Mouse (Mus musculus) heart, embryonic 13.5 days (tissue): ENCODE data around the gene Adar. TPM values are rescaled to one million over a fixed set of nuclear protein-coding genes. Genes with fewer than 3 reads are reported as not detected.
"Not testable (repeated sequence)": the region's sequence is repeated elsewhere in the genome, so short reads cannot be mapped to it uniquely, and the experiment has no call there.

Experiments
- ATAC-seq: fragments of 200-750 bp; cut with Nextera tagmentation; 2 replicates; pipeline ENCODE4 v1.8.0; 2017; ENCODE audit warnings: moderate TSS enrichment; ENCODE audit not compliant: insufficient number of reproducible peaks, low FRiP score, low TSS enrichment; ENCODE audit errors: extremely low read depth
- H3K27ac ChIP-seq: fragments of 300-500 bp; sonication (generic); replicated peaks from 2 replicates; pipeline ENCODE4 v1.5.1; 2015; ENCODE audit warnings: moderate library complexity, mild to moderate bottlenecking, inconsistent platforms
- H3K27me3 ChIP-seq: fragments of 300-500 bp; sonication (generic); replicated peaks from 2 replicates; pipeline ENCODE4 v1.6.1; 2015; ENCODE audit warnings: mild to moderate bottlenecking, inconsistent platforms
- H3K36me3 ChIP-seq: fragments of 300-500 bp; sonication (generic); 2 replicates; pipeline ENCODE4 v1.6.1; 2015; ENCODE audit warnings: mild to moderate bottlenecking, inconsistent platforms
- H3K4me1 ChIP-seq: fragments of 300-500 bp; sonication (generic); 2 replicates; pipeline ENCODE4 v1.6.1; 2015; ENCODE audit warnings: inconsistent platforms
- H3K4me2 ChIP-seq: fragments of 300-500 bp; sonication (generic); 2 replicates; pipeline ENCODE4 v1.6.1; 2015; ENCODE audit warnings: inconsistent platforms, mild to moderate bottlenecking, moderate library complexity
- H3K4me3 ChIP-seq: fragments of 300-500 bp; sonication (generic); 2 replicates; pipeline ENCODE4 v1.5.1; 2015; ENCODE audit warnings: moderate library complexity, mild to moderate bottlenecking, inconsistent platforms
- H3K9ac ChIP-seq: fragments of 300-500 bp; sonication (generic); 2 replicates; pipeline ENCODE4 v1.6.1; 2015; ENCODE audit warnings: inconsistent platforms, mild to moderate bottlenecking, moderate library complexity
- H3K9me3 ChIP-seq: fragments of 300-500 bp; sonication (generic); 2 replicates; pipeline ENCODE4 v1.6.1; 2016; ENCODE audit warnings: inconsistent platforms
- WGBS: fragments of 180-500 bp; shearing (Covaris S2); methylation state at CpG from one replicate; pipeline ENCODE4 v1.1.7; 2015; ENCODE audit warnings: mixed read lengths; 5-methylcytosine and 5-hydroxymethylcytosine counted together
- polyA plus RNA-seq: library from polyadenylated mRNA; unstranded; fragments of >200 nt; fragmentation: Nextera tagmentation; extraction: Ambion mirVana; gene quantifications from 2 replicates; pipeline ENCODE4 v1.2.1, GENCODE M21; 2015

Gene Adar
- polyA plus RNA-seq, 1 experiment from 2014 or later, result 7.8 TPM

GRCm38 (mm10) chr3:89799476-89799875, 84.7 kb downstream of the Adar start:
- Histone ChIP-seq H3K4me3 (peak overlapping the region; percentile 40), H3K4me1 (0 out of 2 replicates have a peak, but pooled peaks cover 6% of the 10 kb centered on the region), H3K27ac (no peak overlapping the region), H3K9ac (peak overlapping the region; percentile 73), H3K27me3 (no peaks in the 10 kb centered on the region), H3K9me3 (no peaks in the 10 kb centered on the region), H3K36me3 (no peaks in the 10 kb centered on the region), H3K4me2 (peak overlapping the region; percentile 69)
- WGBS, result 3% methylated on average over 13 of the region's 13 CpGs
- ATAC-seq, result no peak

- 33% methylated on average over 3 of the region's 3 CpGs for WGBS
- H3K4me2 ChIP-seq, H3K27ac ChIP-seq, ATAC-seq, H3K27me3 ChIP-seq, H3K9me3 ChIP-seq, H3K4me3 ChIP-seq, H3K4me1 ChIP-seq, H3K36me3 ChIP-seq, H3K9ac ChIP-seq: not testable (repeated sequence)
Observed at GRCm38 (mm10) chr3:89800078-89800477, 85.3 kb downstream of the Adar start.

- 0 out of 2 replicates have a peak, but pooled peaks cover 6% of the 10 kb centered on the region for H3K4me1 ChIP-seq
- H3K27me3 ChIP-seq, result no peaks in the 10 kb centered on the region
- 64% methylated on average over 5 of the region's 5 CpGs for WGBS
- ATAC-seq, result no peak
- H3K27ac ChIP-seq, result no peak overlapping the region
- no peaks in the 10 kb centered on the region for H3K36me3 ChIP-seq
- no peak overlapping the region for H3K4me3 ChIP-seq
- H3K4me2 ChIP-seq, result no peak overlapping the region
- no peak overlapping the region for H3K9ac ChIP-seq
- H3K9me3 ChIP-seq, result no peaks in the 10 kb centered on the region
Observed at GRCm38 (mm10) chr3:89800774-89801506, 86.1 kb downstream of the Adar start.

- no peak overlapping the region for H3K4me3 ChIP-seq
- 0 out of 2 replicates have a peak, but pooled peaks cover 2% of the 10 kb centered on the region for H3K9me3 ChIP-seq
- no peak for ATAC-seq
- H3K27me3 ChIP-seq, result no peaks in the 10 kb centered on the region
- H3K9ac ChIP-seq, result no peak overlapping the region
- 15% methylated on average over 3 of the region's 3 CpGs for WGBS
- no peak overlapping the region for H3K4me2 ChIP-seq
- 0 out of 2 replicates have a peak, but pooled peaks cover 6% of the 10 kb centered on the region for H3K4me1 ChIP-seq
- H3K27ac ChIP-seq, result peak overlapping the region; percentile 25; the same call in 1 of the 2 replicates
- H3K36me3 ChIP-seq, result no peaks in the 10 kb centered on the region
Observed at GRCm38 (mm10) chr3:89801507-89801847, 86.7 kb downstream of the Adar start.

GRCm38 (mm10) chr3:89802876-89803275, 88.1 kb downstream of the Adar start:
- Histone ChIP-seq H3K27me3 (no peaks in the 10 kb centered on the region), H3K27ac (no peak overlapping the region), H3K9me3 (0 out of 2 replicates have a peak, but pooled peaks cover 2% of the 10 kb centered on the region), H3K4me1 (0 out of 2 replicates have a peak, but pooled peaks cover 6% of the 10 kb centered on the region), H3K9ac (no peak overlapping the region), H3K4me3 (no peak overlapping the region), H3K36me3 (no peaks in the 10 kb centered on the region), H3K4me2 (no peak overlapping the region)
- no peak for ATAC-seq
- 67% methylated on average over 15 of the region's 15 CpGs for WGBS

Other genes starting within 250 kb of the Adar start
- gene Kcnn3, start 194.9 kb upstream of the Adar start, polyA plus RNA-seq, result 2.2 and 2.3 TPM in 2 replicates
- gene Chrnb2, start 49.6 kb downstream of the Adar start, polyA plus RNA-seq, result 0.18 and 0.44 TPM in 2 replicates
- gene Ube2q1, start 58.6 kb downstream of the Adar start, polyA plus RNA-seq, result 8.2 and 8.4 TPM in 2 replicates
- gene She, start 116.3 kb downstream of the Adar start, polyA plus RNA-seq, result 6.2 and 6.8 TPM in 2 replicates
- gene Il6ra, start 198.2 kb downstream of the Adar start, polyA plus RNA-seq, result 0.74 and 0.75 TPM in 2 replicates
- gene Atp8b2, start 248.5 kb downstream of the Adar start, polyA plus RNA-seq, result 9.9 and 10.3 TPM in 2 replicates